Mouse (Mus musculus) midbrain, embryonic 15.5 days (tissue): ENCODE measurements around the gene Cdk2ap2. TPM values are rescaled to one million over a fixed set of nuclear protein-coding genes. Genes with fewer than 3 reads are reported as not detected.

Experiments used
- ATAC-seq: fragments of 200-750 bp; cut with Nextera tagmentation; replicated peaks from 2 replicates; pipeline ENCODE4 v1.8.0; 2017; ENCODE audit warnings: moderate TSS enrichment
- H3K27ac ChIP-seq: fragments of 300-500 bp; sonication (generic); 2 replicates; pipeline ENCODE4 v1.5.1; 2015; ENCODE audit warnings: mild to moderate bottlenecking, inconsistent platforms
- H3K27me3 ChIP-seq: fragments of 300-500 bp; sonication (generic); replicated peaks from 2 replicates; pipeline ENCODE4 v1.6.1; 2015; ENCODE audit warnings: inconsistent platforms
- H3K36me3 ChIP-seq: fragments of 300-500 bp; sonication (generic); replicated peaks from 2 replicates; pipeline ENCODE4 v1.6.1; 2015; ENCODE audit warnings: inconsistent platforms
- H3K4me1 ChIP-seq: fragments of 300-500 bp; sonication (generic); 2 replicates; pipeline ENCODE4 v1.6.1; 2015; ENCODE audit warnings: inconsistent platforms
- H3K4me2 ChIP-seq: fragments of 300-500 bp; sonication (generic); 2 replicates; pipeline ENCODE4 v1.6.1; 2015; ENCODE audit warnings: inconsistent platforms, mild to moderate bottlenecking, moderate library complexity
- H3K4me3 ChIP-seq: fragments of 300-500 bp; sonication (generic); 2 replicates; pipeline ENCODE4 v1.5.1; 2015; ENCODE audit warnings: mild to moderate bottlenecking, inconsistent platforms
- H3K9ac ChIP-seq: fragments of 300-500 bp; sonication (generic); 2 replicates; pipeline ENCODE4 v1.6.1; 2015; ENCODE audit warnings: mild to moderate bottlenecking, inconsistent platforms
- H3K9me3 ChIP-seq: fragments of 300-500 bp; sonication (generic); 2 replicates; pipeline ENCODE4 v1.6.1; 2016; ENCODE audit warnings: inconsistent platforms
- WGBS: fragments of 180-500 bp; shearing (Covaris S2); methylation state at CpG from one replicate; pipeline ENCODE4 v1.1.7; 2015; ENCODE audit warnings: mixed read lengths; 5-methylcytosine and 5-hydroxymethylcytosine counted together
- polyA plus RNA-seq: library from polyadenylated mRNA; unstranded; fragments of >200 nt; fragmentation: Nextera tagmentation; extraction: Ambion mirVana; gene quantifications from 2 replicates; pipeline ENCODE4 v1.2.1, GENCODE M21; 2015

Gene Cdk2ap2
- polyA plus RNA-seq, 1 experiment from 2014 or later: 92.3 TPM

GRCm38 (mm10) chr19:4070756-4071155 lies 26.2 kb upstream of the Cdk2ap2 start:
- no peaks in the 10 kb centered on the region for H3K27me3 ChIP-seq
- H3K9me3 ChIP-seq: no peaks in the 10 kb centered on the region
- H3K4me1 ChIP-seq: no peaks in the 10 kb centered on the region
- ATAC-seq: no peak
- H3K27ac ChIP-seq: no peak overlapping the region
- H3K9ac ChIP-seq: no peak overlapping the region
- H3K36me3 ChIP-seq: no peaks in the 10 kb centered on the region
- H3K4me3 ChIP-seq: no peak overlapping the region
- 83% methylated on average over 8 of the region's 8 CpGs for WGBS
- no peak overlapping the region for H3K4me2 ChIP-seq

GRCm38 (mm10) chr19:4071406-4071805 lies 25.6 kb upstream of the Cdk2ap2 start:
- ATAC-seq: no peak

GRCm38 (mm10) chr19:4072706-4073424 lies 24.1 kb upstream of the Cdk2ap2 start:
- ATAC-seq: no peak
- H3K27me3 ChIP-seq: no peaks in the 10 kb centered on the region

More at GRCm38 (mm10) chr19:4071406-4071805, 25.6 kb upstream of the Cdk2ap2 start:
- Histone ChIP-seq H3K4me2 (no peak overlapping the region), H3K9ac (no peak overlapping the region), H3K9me3 (no peaks in the 10 kb centered on the region), H3K4me1 (no peaks in the 10 kb centered on the region), H3K4me3 (no peak overlapping the region), H3K27me3 (no peaks in the 10 kb centered on the region), H3K27ac (no peak overlapping the region), H3K36me3 (no peaks in the 10 kb centered on the region)
- WGBS: 94% methylated on average over 6 of the region's 6 CpGs

GRCm38 (mm10) chr19:4075531-4075930 lies 21.5 kb upstream of the Cdk2ap2 start:
- WGBS: 87% methylated on average over 1 of the region's 1 CpGs
- no peak overlapping the region for H3K4me2 ChIP-seq
- no peaks in the 10 kb centered on the region for H3K4me1 ChIP-seq
- H3K27me3 ChIP-seq: 0 out of 2 replicates have a peak, but pooled peaks cover 2% of the 10 kb centered on the region
- H3K27ac ChIP-seq: no peak overlapping the region
- H3K9ac ChIP-seq: no peak overlapping the region
- H3K36me3 ChIP-seq: no peaks in the 10 kb centered on the region
- no peak overlapping the region for H3K4me3 ChIP-seq
- H3K9me3 ChIP-seq: no peaks in the 10 kb centered on the region
- ATAC-seq: no peak

More at GRCm38 (mm10) chr19:4072706-4073424, 24.1 kb upstream of the Cdk2ap2 start:
- Histone ChIP-seq H3K36me3 (no peaks in the 10 kb centered on the region), H3K9me3 (no peaks in the 10 kb centered on the region), H3K4me3 (no peak overlapping the region), H3K27ac (no peak overlapping the region), H3K4me1 (no peaks in the 10 kb centered on the region), H3K4me2 (no peak overlapping the region), H3K9ac (no peak overlapping the region)
- 88% methylated on average over 6 of the region's 6 CpGs for WGBS

GRCm38 (mm10) chr19:4079594-4079993 lies 17.4 kb upstream of the Cdk2ap2 start:
- Histone ChIP-seq H3K27me3 (0 out of 2 replicates have a peak, but pooled peaks cover 2% of the 10 kb centered on the region), H3K4me1 (no peaks in the 10 kb centered on the region), H3K27ac (no peak overlapping the region), H3K4me3 (no peak overlapping the region), H3K9me3 (no peaks in the 10 kb centered on the region), H3K36me3 (no peaks in the 10 kb centered on the region), H3K9ac (no peak overlapping the region), H3K4me2 (no peak overlapping the region)
- no peak for ATAC-seq
- 87% methylated on average over 1 of the region's 1 CpGs for WGBS

GRCm38 (mm10) chr19:4080511-4081009 lies 16.4 kb upstream of the Cdk2ap2 start:
- Histone ChIP-seq H3K4me2 (no peak overlapping the region), H3K4me3 (no peak overlapping the region), H3K27me3 (0 out of 2 replicates have a peak, but pooled peaks cover 2% of the 10 kb centered on the region), H3K4me1 (no peaks in the 10 kb centered on the region), H3K9ac (no peak overlapping the region), H3K9me3 (no peaks in the 10 kb centered on the region), H3K36me3 (no peaks in the 10 kb centered on the region), H3K27ac (no peak overlapping the region)
- 66% methylated on average over 8 of the region's 8 CpGs for WGBS
- ATAC-seq: no peak

GRCm38 (mm10) chr19:4081394-4081793 lies 15.6 kb upstream of the Cdk2ap2 start, which contains the start of gene Cabp2:
TSS of gene Cabp2 (plus strand) at chr19:4081578.
- Histone ChIP-seq H3K4me2 (no peak within 1 kb of the TSS), H3K27ac (no peak within 1 kb of the TSS), H3K4me1 (no peaks in the 10 kb centered on the region), H3K36me3 (no peaks in the 10 kb centered on the region), H3K9ac (no peak within 1 kb of the TSS), H3K27me3 (0 out of 2 replicates have a peak, but pooled peaks cover 2% of the 10 kb centered on the region), H3K9me3 (no peaks in the 10 kb centered on the region), H3K4me3 (no peak within 1 kb of the TSS)
- 50% methylated on average over 3 of the region's 3 CpGs for WGBS
- no peak for ATAC-seq

- Histone ChIP-seq H3K4me1 (no peaks in the 10 kb centered on the region), H3K9ac (no peak overlapping the region), H3K4me2 (no peak overlapping the region), H3K27me3 (0 out of 2 replicates have a peak, but pooled peaks cover 2% of the 10 kb centered on the region), H3K36me3 (no peaks in the 10 kb centered on the region), H3K9me3 (no peaks in the 10 kb centered on the region), H3K4me3 (no peak overlapping the region), H3K27ac (no peak overlapping the region)
- no peak for ATAC-seq
- WGBS: 82% methylated on average over 11 of the region's 11 CpGs
Observed at GRCm38 (mm10) chr19:4082219-4082965, 14.6 kb upstream of the Cdk2ap2 start.

GRCm38 (mm10) chr19:4083316-4083715 lies 13.7 kb upstream of the Cdk2ap2 start:
- ATAC-seq: no peak
- Histone ChIP-seq H3K4me1 (no peaks in the 10 kb centered on the region), H3K36me3 (no peaks in the 10 kb centered on the region), H3K27me3 (0 out of 2 replicates have a peak, but pooled peaks cover 2% of the 10 kb centered on the region), H3K9me3 (no peaks in the 10 kb centered on the region), H3K27ac (no peak overlapping the region), H3K4me2 (no peak overlapping the region), H3K4me3 (no peak overlapping the region), H3K9ac (no peak overlapping the region)
- WGBS: 59% methylated on average over 7 of the region's 7 CpGs

- Histone ChIP-seq H3K4me3 (no peak overlapping the region), H3K9me3 (no peaks in the 10 kb centered on the region), H3K36me3 (no peaks in the 10 kb centered on the region), H3K4me1 (no peaks in the 10 kb centered on the region), H3K27ac (no peak overlapping the region), H3K27me3 (0 out of 2 replicates have a peak, but pooled peaks cover 2% of the 10 kb centered on the region), H3K4me2 (no peak overlapping the region), H3K9ac (no peak overlapping the region)
- ATAC-seq: no peak
- 31% methylated on average over 8 of the region's 8 CpGs for WGBS
Observed at GRCm38 (mm10) chr19:4083826-4084225, 13.2 kb upstream of the Cdk2ap2 start.

GRCm38 (mm10) chr19:4084984-4085383 lies 12.0 kb upstream of the Cdk2ap2 start:
- Histone ChIP-seq H3K9me3 (no peaks in the 10 kb centered on the region), H3K9ac (no peak overlapping the region), H3K4me1 (no peaks in the 10 kb centered on the region), H3K4me3 (no peak overlapping the region), H3K27me3 (0 out of 2 replicates have a peak, but pooled peaks cover 6% of the 10 kb centered on the region), H3K36me3 (no peaks in the 10 kb centered on the region), H3K27ac (no peak overlapping the region), H3K4me2 (no peak overlapping the region)
- ATAC-seq: no peak
- 81% methylated on average over 1 of the region's 1 CpGs for WGBS

- Histone ChIP-seq H3K9ac (no peak overlapping the region), H3K4me3 (no peak overlapping the region), H3K36me3 (no peaks in the 10 kb centered on the region), H3K9me3 (no peaks in the 10 kb centered on the region), H3K27me3 (0 out of 2 replicates have a peak, but pooled peaks cover 6% of the 10 kb centered on the region), H3K4me2 (no peak overlapping the region), H3K27ac (no peak overlapping the region), H3K4me1 (no peaks in the 10 kb centered on the region)
- ATAC-seq: no peak
- 90% methylated on average over 15 of the region's 15 CpGs for WGBS
Observed at GRCm38 (mm10) chr19:4086156-4086555, 10.8 kb upstream of the Cdk2ap2 start.
